In genomic region chr3:154671013-154671412, GRCm38 (mm10) we compare ENCODE assay signal across 22 mouse cellular contexts. TPM values are rescaled to one million over a fixed set of nuclear protein-coding genes. Genes with fewer than 3 reads are reported as not detected.
A peak's percentile ranks its signal among the peaks of the same experiment; 100 is the strongest.
DNase-seq lines count a peak whose midpoint lies in the region; ATAC-seq and TF ChIP-seq lines count a peak whose summit lies in the region.
"Had no signal": no experiment of that assay in that cellular context is flagged by ENCODE, and none has a peak within 500 bp of the region (broad histone marks: within the 10 kb centered on the region; RNA-seq: fewer than 3 reads in every experiment).

No protein-coding gene starts in this region.

- ATAC-seq in Patski = peak; percentile 14
- ATAC-seq in intestine, embryonic 16.5 days = peak; percentile 89
- ATAC-seq in erythroid progenitor cell, adult 5-6 weeks (replicated peaks; ENCODE audit: low FRiP score, poor library complexity, severe bottlenecking) = no peak
- ATAC-seq: forebrain, embryonic 14.5 days; forebrain, postnatal 0 days; hindbrain, embryonic 16.5 days had no signal

- no peak overlapping the region for H3K4me3 ChIP-seq in intestine, embryonic 16.5 days (ENCODE audit: low read length)
- H3K4me3 ChIP-seq: gastrocnemius, adult 2 months; heart, embryonic 10.5 days; heart, embryonic 13.5 days; hindbrain, embryonic 12.5 days had no signal

- DNase-seq in heart, adult 11 months = peak; percentile 78
- no peak for DNase-seq in heart, adult 9 months (ENCODE audit: low spot score in 2 of 2)
- no peak for DNase-seq in Patski (ENCODE audit: low read depth, low spot score)
- no peak for DNase-seq in retina, embryonic 14.5 days (ENCODE audit: low spot score)
- DNase-seq: adrenal gland, postnatal 14 days; cerebellum, adult 11 months; cerebellum, adult 2 months; cerebellum, adult 9-11 months; forebrain, postnatal 0 days; gastrocnemius, adult 2 months; gastrocnemius, postnatal 14 days; heart, adult 18-20 months; heart, postnatal 14 days; heart, postnatal 4 days; kidney, adult 18-20 months had no signal

- H3K36me3 ChIP-seq in intestine, embryonic 16.5 days (ENCODE audit: control insufficient read depth, insufficient read depth, low read length) = no peaks in the 10 kb centered on the region
- H3K36me3 ChIP-seq: heart, embryonic 10.5 days; heart, embryonic 13.5 days; hindbrain, embryonic 12.5 days had no signal

- no peaks in the 10 kb centered on the region for H3K27me3 ChIP-seq in Patski
- H3K27me3 ChIP-seq in intestine, embryonic 16.5 days (replicated peaks; ENCODE audit: control insufficient read depth, insufficient read depth, low read length) = no peaks in the 10 kb centered on the region
- H3K27me3 ChIP-seq: hindbrain, embryonic 12.5 days had no signal

- H3K9me3 ChIP-seq in intestine, embryonic 16.5 days (ENCODE audit: control insufficient read depth, low read length) = no peaks in the 10 kb centered on the region
- H3K9me3 ChIP-seq: heart, embryonic 10.5 days; heart, embryonic 13.5 days; hindbrain, embryonic 12.5 days had no signal

- no peak overlapping the region for H3K9ac ChIP-seq in intestine, embryonic 16.5 days (ENCODE audit: low read depth, low read length)
- H3K9ac ChIP-seq: forebrain, postnatal 0 days; heart, embryonic 13.5 days; hindbrain, embryonic 12.5 days had no signal

- TF ChIP-seq CTCF in Patski (IDR thresholded peaks at IDR 0.05) = no peak

- in situ Hi-C loops in Patski (cut with MboI; ENCODE audit: low pct_unique_long_range_greater_than_20kb) = loop anchor here (5.0 kb wide), 1 partner anchor 131 kb away; no protein-coding TSS in a partner anchor

- POLR2A ChIA-PET in Patski (lab: Charles Lee) = no interaction called here

- H3K4me2 ChIP-seq in intestine, embryonic 16.5 days (ENCODE audit: low read depth, low read length) = peak overlapping the region; percentile 36; the same call in 1 of the 2 replicates
- H3K4me2 ChIP-seq: heart, embryonic 13.5 days; hindbrain, embryonic 12.5 days had no signal

- 62% methylated on average over 5 of the region's 5 CpGs for WGBS in intestine, embryonic 16.5 days

- CTCF ChIA-PET in Patski (lab: Charles Lee) = no interaction called here

- H3K4me1 ChIP-seq in intestine, embryonic 16.5 days (ENCODE audit: control insufficient read depth, insufficient read depth, low read length) = no peaks in the 10 kb centered on the region
- H3K4me1 ChIP-seq: heart, embryonic 10.5 days had no signal

- no peak overlapping the region for H3K27ac ChIP-seq in intestine, embryonic 16.5 days (ENCODE audit: low read length)
- H3K27ac ChIP-seq: gastrocnemius, adult 2 months; heart, embryonic 10.5 days; heart, embryonic 13.5 days; hindbrain, embryonic 12.5 days had no signal

RNA-seq across cellular contexts. Expression of gene Erich3, which starts 7.4 kb away (rescaled TPM):
- polyA plus RNA-seq in Patski (2021) = 0.04 TPM
- polyA plus RNA-seq in intestine, embryonic 16.5 days (2015; fragmentation: Nextera tagmentation; extraction: Ambion mirVana) = 0.13 TPM in 1 of 2 replicates, not detected in the other
- total RNA-seq in erythroid progenitor cell, adult 5-6 weeks (2015; ENCODE audit: low replicate concordance) = not detected in 2 replicates
- total RNA-seq in erythroid progenitor cell, adult 5-6 weeks (2017; ENCODE audit: low replicate concordance) = not detected in 2 replicates
